Mouse (Mus musculus): ENCODE data around the gene Foxk1. TPM values are rescaled to one million over a fixed set of nuclear protein-coding genes. Genes with fewer than 3 reads are reported as not detected.

Gene Foxk1
- polyA plus RNA-seq, 1 experiment from 2014 or later: 5.8 TPM

- Histone ChIP-seq H3K4me3 (no peak overlapping the region), H3K9me3 (replicated peaks) (no peaks in the 10 kb centered on the region), H3K4me2 (no peak overlapping the region), H3K9ac (no peak overlapping the region), H3K27me3 (replicated peaks) (no peaks in the 10 kb centered on the region), H3K36me3 (peaks cover 48% of the 10 kb centered on the region), H3K4me1 (replicated peaks) (peaks cover 16% of the 10 kb centered on the region), H3K27ac (ENCODE audit: poor library complexity, severe bottlenecking) (no peak overlapping the region)
- ATAC-seq (ENCODE audit: insufficient number of reproducible peaks, low FRiP score): no peak
- WGBS: 93% methylated on average over 7 of the region's 7 CpGs
Measured at GRCm38 (mm10) chr5:142461942-142462640, 60.8 kb downstream of the Foxk1 start.

GRCm38 (mm10) chr5:142462641-142462948 is 61.3 kb downstream of the Foxk1 start:
- no peak overlapping the region for H3K9ac ChIP-seq
- no peaks in the 10 kb centered on the region for H3K27me3 ChIP-seq (replicated peaks)
- peaks cover 45% of the 10 kb centered on the region for H3K36me3 ChIP-seq
- no peak overlapping the region for H3K4me3 ChIP-seq
- no peak overlapping the region for H3K27ac ChIP-seq (ENCODE audit: poor library complexity, severe bottlenecking)
- ATAC-seq (ENCODE audit: insufficient number of reproducible peaks, low FRiP score): no peak
- H3K4me1 ChIP-seq (replicated peaks): peaks cover 12% of the 10 kb centered on the region
- H3K4me2 ChIP-seq: no peak overlapping the region
- WGBS: 95% methylated on average over 2 of the region's 2 CpGs
- H3K9me3 ChIP-seq (replicated peaks): no peaks in the 10 kb centered on the region

GRCm38 (mm10) chr5:142463011-142463410 is 61.7 kb downstream of the Foxk1 start:
- Histone ChIP-seq H3K9me3 (replicated peaks) (no peaks in the 10 kb centered on the region), H3K4me2 (peak overlapping the region; percentile 76), H3K9ac (peak overlapping the region; percentile 62; the same call in 1 of the 2 replicates), H3K4me1 (replicated peaks) (peaks cover 12% of the 10 kb centered on the region), H3K4me3 (peak overlapping the region; percentile 75), H3K27me3 (replicated peaks) (no peaks in the 10 kb centered on the region), H3K36me3 (peaks cover 45% of the 10 kb centered on the region), H3K27ac (ENCODE audit: poor library complexity, severe bottlenecking) (peak overlapping the region; percentile 87)
- no peak for ATAC-seq (ENCODE audit: insufficient number of reproducible peaks, low FRiP score)
- WGBS: 89% methylated on average over 6 of the region's 6 CpGs

GRCm38 (mm10) chr5:142463461-142464454 is 62.5 kb downstream of the Foxk1 start, which contains the start of gene Ap5z1:
Ap5z1 (plus strand) TSS chr5:142463944.
- H3K4me1 ChIP-seq (replicated peaks): peaks cover 12% of the 10 kb centered on the region
- H3K36me3 ChIP-seq: peaks cover 45% of the 10 kb centered on the region
- WGBS: 2% methylated on average over 60 of the region's 60 CpGs
- H3K9ac ChIP-seq: peak within 1 kb of the TSS; percentile 75
- no peaks in the 10 kb centered on the region for H3K27me3 ChIP-seq (replicated peaks)
- peak within 1 kb of the TSS; percentile 87 for H3K27ac ChIP-seq (ENCODE audit: poor library complexity, severe bottlenecking)
- H3K4me2 ChIP-seq: peak within 1 kb of the TSS; percentile 76
- H3K9me3 ChIP-seq (replicated peaks): no peaks in the 10 kb centered on the region
- H3K4me3 ChIP-seq: peak within 1 kb of the TSS; percentile 75
- peak; percentile 97 for ATAC-seq (ENCODE audit: insufficient number of reproducible peaks, low FRiP score)

- Histone ChIP-seq H3K9me3 (replicated peaks) (no peaks in the 10 kb centered on the region), H3K27me3 (replicated peaks) (no peaks in the 10 kb centered on the region), H3K9ac (no peak overlapping the region), H3K27ac (ENCODE audit: poor library complexity, severe bottlenecking) (no peak overlapping the region), H3K4me2 (no peak overlapping the region), H3K36me3 (peaks cover 39% of the 10 kb centered on the region), H3K4me3 (no peak overlapping the region), H3K4me1 (replicated peaks) (peaks cover 9% of the 10 kb centered on the region)
- 88% methylated on average over 13 of the region's 13 CpGs for WGBS
- ATAC-seq (ENCODE audit: insufficient number of reproducible peaks, low FRiP score): no peak
Measured at GRCm38 (mm10) chr5:142468375-142468774, 67.1 kb downstream of the Foxk1 start.

- peaks cover 47% of the 10 kb centered on the region for H3K36me3 ChIP-seq
- H3K27ac ChIP-seq (ENCODE audit: poor library complexity, severe bottlenecking): no peak overlapping the region
- H3K4me1 ChIP-seq (replicated peaks): peaks cover 3% of the 10 kb centered on the region
- ATAC-seq (ENCODE audit: insufficient number of reproducible peaks, low FRiP score): no peak
- H3K4me3 ChIP-seq: no peak overlapping the region
- no peaks in the 10 kb centered on the region for H3K27me3 ChIP-seq (replicated peaks)
- no peak overlapping the region for H3K9ac ChIP-seq
- WGBS: 86% methylated on average over 11 of the region's 11 CpGs
- no peaks in the 10 kb centered on the region for H3K9me3 ChIP-seq (replicated peaks)
- H3K4me2 ChIP-seq: no peak overlapping the region
Measured at GRCm38 (mm10) chr5:142469796-142470195, 68.5 kb downstream of the Foxk1 start.

GRCm38 (mm10) chr5:142473696-142474095 is 72.4 kb downstream of the Foxk1 start:
- no peak overlapping the region for H3K4me3 ChIP-seq
- H3K27me3 ChIP-seq (replicated peaks): no peaks in the 10 kb centered on the region
- H3K9ac ChIP-seq: no peak overlapping the region
- ATAC-seq (ENCODE audit: insufficient number of reproducible peaks, low FRiP score): no peak
- H3K4me1 ChIP-seq (replicated peaks): 0 out of 2 replicates have a peak, but pooled peaks cover 5% of the 10 kb centered on the region
- no peak overlapping the region for H3K4me2 ChIP-seq
- 72% methylated on average over 10 of the region's 10 CpGs for WGBS
- H3K36me3 ChIP-seq: peaks cover 41% of the 10 kb centered on the region
- H3K27ac ChIP-seq (ENCODE audit: poor library complexity, severe bottlenecking): no peak overlapping the region
- no peaks in the 10 kb centered on the region for H3K9me3 ChIP-seq (replicated peaks)

GRCm38 (mm10) chr5:142475669-142476068 is 74.4 kb downstream of the Foxk1 start:
- no peaks in the 10 kb centered on the region for H3K9me3 ChIP-seq (replicated peaks)
- no peak overlapping the region for H3K4me3 ChIP-seq
- peaks cover 23% of the 10 kb centered on the region for H3K36me3 ChIP-seq
- H3K27ac ChIP-seq (ENCODE audit: poor library complexity, severe bottlenecking): no peak overlapping the region
- H3K27me3 ChIP-seq (replicated peaks): no peaks in the 10 kb centered on the region
- 80% methylated on average over 7 of the region's 7 CpGs for WGBS
- H3K9ac ChIP-seq: no peak overlapping the region
- no peak overlapping the region for H3K4me2 ChIP-seq
- ATAC-seq (ENCODE audit: insufficient number of reproducible peaks, low FRiP score): no peak
- peaks cover 10% of the 10 kb centered on the region; the same call in 1 of the 2 replicates for H3K4me1 ChIP-seq (replicated peaks)

- peak; percentile 30; the same call in 1 of the 2 replicates for ATAC-seq (ENCODE audit: insufficient number of reproducible peaks, low FRiP score)
- no peak overlapping the region for H3K4me2 ChIP-seq
- H3K36me3 ChIP-seq: peaks cover 17% of the 10 kb centered on the region
- H3K9me3 ChIP-seq (replicated peaks): no peaks in the 10 kb centered on the region
- H3K4me3 ChIP-seq: no peak overlapping the region
- H3K4me1 ChIP-seq (replicated peaks): peaks cover 10% of the 10 kb centered on the region
- WGBS: 81% methylated on average over 12 of the region's 12 CpGs
- H3K9ac ChIP-seq: no peak overlapping the region
- H3K27ac ChIP-seq (ENCODE audit: poor library complexity, severe bottlenecking): no peak overlapping the region
- H3K27me3 ChIP-seq (replicated peaks): no peaks in the 10 kb centered on the region
Measured at GRCm38 (mm10) chr5:142477346-142477745, 76.0 kb downstream of the Foxk1 start.

- no peaks in the 10 kb centered on the region for H3K27me3 ChIP-seq (replicated peaks)
- H3K9ac ChIP-seq: no peak overlapping the region
- peaks cover 10% of the 10 kb centered on the region for H3K4me1 ChIP-seq (replicated peaks)
- H3K4me2 ChIP-seq: no peak overlapping the region
- H3K4me3 ChIP-seq: no peak overlapping the region
- no peak overlapping the region for H3K27ac ChIP-seq (ENCODE audit: poor library complexity, severe bottlenecking)
- H3K9me3 ChIP-seq (replicated peaks): no peaks in the 10 kb centered on the region
- no peak for ATAC-seq (ENCODE audit: insufficient number of reproducible peaks, low FRiP score)
- peaks cover 15% of the 10 kb centered on the region for H3K36me3 ChIP-seq
- 83% methylated on average over 5 of the region's 5 CpGs for WGBS
Measured at GRCm38 (mm10) chr5:142477866-142478615, 76.7 kb downstream of the Foxk1 start.
